Mouse (Mus musculus) cerebellum, adult 18-20 months (tissue): ENCODE results near the gene Tac4.

Source experiments
- DNase-seq, 2 experiments: peaks; one replicate each; pipeline ENCODE4 v3.0.0; 2021

Gene Tac4

GRCm38 (mm10) chr11:95263816-95264454 lies 2.6 kb downstream of the Tac4 start:
- DNase-seq: no peak

- no peak for DNase-seq
These were observed 3.2 kb downstream of the Tac4 start for GRCm38 (mm10) chr11:95264455-95265013.

DNA sequence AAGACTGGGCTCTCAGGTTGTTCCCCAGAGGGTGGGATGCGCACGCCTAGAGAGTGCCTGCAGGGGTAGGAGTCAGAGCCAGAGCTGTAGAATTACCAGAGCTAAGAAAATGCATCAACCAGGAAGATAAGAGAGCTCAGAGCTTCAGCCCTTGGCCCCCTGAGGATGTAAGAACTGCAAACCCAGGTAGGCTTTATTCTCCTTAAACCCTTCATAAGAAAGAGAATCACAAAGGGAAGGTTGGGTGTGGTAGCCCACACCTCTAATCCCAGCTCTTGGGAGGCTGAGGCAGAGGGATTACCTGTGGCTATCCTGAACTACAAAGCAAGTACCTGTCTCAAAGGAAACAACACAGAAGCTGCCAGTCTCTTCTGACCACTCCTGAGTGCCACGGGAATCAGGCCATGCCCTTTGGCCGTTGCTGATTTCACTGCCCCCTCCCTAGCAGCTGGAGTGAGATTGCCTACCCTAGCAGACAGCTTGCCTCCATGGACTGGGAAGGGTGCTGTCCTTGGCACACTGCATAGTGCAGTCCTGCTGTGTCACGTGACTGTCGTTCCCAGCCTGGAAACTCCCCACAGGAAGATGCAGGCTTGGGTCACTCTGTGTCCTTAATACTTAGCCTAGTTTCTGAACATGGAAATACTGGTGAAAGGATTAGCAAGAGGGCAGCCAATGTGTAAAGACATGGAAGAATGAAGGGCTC lies 5.4 kb downstream of the Tac4 start:
- DNase-seq: peak in 1 of 2 experiments; percentile 26

DNA sequence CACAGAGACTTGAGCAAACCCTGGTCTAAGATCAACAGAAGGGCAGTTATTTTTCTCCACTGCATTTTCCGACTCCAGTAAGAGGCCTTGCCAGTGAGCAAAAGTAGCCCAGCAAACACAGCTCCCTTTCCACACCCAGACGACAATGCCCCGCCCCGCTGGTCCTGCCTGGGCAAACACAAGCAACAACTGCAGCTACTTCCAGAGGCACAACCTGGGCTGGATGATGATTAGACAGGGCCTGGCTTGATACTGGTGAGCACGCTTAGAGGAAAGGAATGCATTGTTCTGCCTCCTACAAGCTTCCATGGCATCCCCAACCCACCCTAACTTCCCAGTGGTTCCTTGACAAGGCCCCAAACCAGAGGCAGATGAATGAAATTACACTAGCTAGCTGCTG lies 12.3 kb downstream of the Tac4 start:
- DNase-seq: no peak

DNA sequence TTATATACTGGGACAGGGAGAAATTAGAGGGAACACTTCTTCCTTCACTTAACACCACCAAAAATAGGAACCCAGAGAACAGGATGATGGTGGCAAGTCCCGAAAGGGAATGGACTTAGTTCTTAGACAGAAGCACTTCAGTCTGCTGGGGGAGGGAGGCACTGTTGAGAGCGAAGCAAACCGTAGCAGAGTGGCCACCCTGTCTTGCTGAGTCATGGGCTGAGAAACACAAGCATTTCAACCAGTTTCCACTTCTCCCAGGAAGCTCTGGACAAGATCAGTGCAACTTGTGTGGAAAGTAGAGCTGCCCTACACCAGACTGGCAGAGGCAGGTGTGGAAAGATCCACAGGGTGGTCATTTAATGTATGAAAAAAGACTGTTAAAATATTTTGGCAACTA lies 13.3 kb downstream of the Tac4 start:
- DNase-seq: no peak

DNA sequence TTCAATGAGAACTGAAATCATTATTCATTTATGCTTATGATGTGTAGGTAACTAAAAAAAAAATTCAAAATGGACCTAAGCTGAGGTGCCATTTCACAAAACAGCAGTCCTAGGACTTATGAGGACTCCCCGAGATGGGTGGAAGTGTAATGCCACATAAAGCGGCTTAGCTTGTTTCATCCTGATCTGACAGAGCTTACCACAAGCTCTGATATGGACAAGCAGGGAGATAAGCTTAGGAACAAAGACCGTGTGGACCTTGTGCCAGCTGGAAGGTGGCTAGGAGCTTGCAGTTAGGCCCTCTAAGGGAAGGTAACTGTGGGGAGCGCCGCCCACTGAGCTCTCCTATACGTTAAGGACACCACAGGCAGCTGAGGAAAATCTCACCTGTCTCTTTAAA lies 14.7 kb downstream of the Tac4 start:
- DNase-seq: no peak

DNA sequence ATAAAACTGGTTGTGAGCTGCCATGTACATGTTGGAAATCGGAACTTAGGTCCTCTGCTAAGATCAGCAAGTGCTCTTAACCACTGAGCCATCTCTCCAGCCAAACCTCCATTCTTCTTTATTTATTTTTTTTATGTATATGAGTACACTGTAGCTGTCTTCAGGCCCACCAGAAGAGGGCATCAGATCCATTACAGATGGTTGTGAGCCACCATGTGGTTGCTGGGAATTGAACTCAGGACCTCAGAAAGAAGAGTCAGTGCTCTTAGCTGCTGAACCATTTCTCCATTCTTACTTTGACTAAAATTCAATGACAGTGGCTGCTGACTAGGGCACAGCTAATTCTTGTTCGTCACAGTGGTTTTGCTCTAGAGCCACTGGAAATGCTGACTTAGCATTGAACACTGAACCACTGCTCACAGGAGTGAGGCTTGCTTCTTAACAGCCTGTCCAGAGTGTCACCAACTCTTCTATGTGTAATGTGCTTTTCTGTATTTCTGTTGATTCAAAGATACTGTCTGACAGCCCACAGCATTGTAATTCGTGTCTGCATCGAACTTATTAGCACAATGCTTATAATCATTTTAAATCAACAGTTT lies 17.8 kb downstream of the Tac4 start:
- no peak for DNase-seq

GRCm38 (mm10) chr11:95282331-95282730 lies 21.0 kb downstream of the Tac4 start:
- peak; percentile 53 to 64 for DNase-seq

DNA sequence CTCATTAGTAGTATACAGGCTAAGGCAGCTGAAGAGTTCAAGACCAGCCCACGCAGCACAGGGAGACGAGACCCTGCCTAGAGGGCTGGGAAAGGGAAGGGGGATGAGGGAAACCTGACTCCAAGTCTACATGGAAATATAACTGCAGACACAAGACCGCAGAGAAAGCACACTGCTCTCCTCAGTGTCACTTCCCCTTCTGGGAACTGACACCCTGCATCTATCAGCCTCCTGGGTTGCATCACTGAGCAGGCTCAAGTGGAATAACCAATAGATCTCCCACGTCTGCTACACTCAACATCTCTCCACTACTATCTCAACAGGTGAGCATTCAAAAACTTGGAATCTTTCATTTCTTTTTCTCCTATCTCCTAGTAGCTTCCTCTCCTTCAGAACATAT lies 30.7 kb downstream of the Tac4 start:
- DNase-seq: no peak

GRCm38 (mm10) chr11:95293017-95293624 lies 31.8 kb downstream of the Tac4 start:
- DNase-seq: no peak

DNA sequence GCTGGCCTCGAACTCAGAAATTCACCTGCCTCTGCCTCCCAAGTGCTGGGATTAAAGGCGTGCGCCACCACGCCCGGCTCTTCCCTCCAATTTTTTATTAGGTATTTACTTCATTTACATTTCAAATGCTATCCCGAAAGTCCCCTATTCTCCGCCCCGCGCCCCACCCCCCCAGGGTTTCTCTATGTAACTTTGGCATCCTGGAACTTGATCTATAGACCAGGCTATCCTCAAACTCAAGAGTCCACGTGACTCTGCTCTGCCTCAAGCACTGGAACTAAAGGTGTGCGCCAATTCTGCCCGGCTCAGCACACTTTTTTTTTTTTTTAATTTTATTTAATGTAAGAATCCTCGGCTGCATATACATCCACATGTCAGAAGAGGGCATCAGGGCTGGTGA lies 34.4 kb downstream of the Tac4 start:
- DNase-seq: no peak

DNA sequence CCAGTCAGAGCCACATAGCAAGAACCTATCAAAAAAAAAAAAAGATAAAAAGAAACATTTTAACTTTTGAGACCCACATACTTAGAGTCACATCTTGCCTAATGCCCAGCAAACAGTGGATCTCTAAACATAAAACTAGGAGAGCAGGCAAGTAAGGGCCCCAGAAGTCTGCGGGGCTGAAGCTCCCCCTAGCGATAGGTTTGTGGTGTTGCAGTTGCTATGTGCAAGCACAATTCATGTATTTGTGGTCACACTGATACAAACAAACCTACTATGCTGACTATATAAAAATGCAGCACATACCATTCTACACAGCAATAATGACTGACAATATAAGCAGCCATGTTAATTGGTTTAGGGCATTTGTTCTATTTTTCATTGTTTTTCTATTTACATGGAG lies 36.8 kb downstream of the Tac4 start:
- DNase-seq: no peak

DNA sequence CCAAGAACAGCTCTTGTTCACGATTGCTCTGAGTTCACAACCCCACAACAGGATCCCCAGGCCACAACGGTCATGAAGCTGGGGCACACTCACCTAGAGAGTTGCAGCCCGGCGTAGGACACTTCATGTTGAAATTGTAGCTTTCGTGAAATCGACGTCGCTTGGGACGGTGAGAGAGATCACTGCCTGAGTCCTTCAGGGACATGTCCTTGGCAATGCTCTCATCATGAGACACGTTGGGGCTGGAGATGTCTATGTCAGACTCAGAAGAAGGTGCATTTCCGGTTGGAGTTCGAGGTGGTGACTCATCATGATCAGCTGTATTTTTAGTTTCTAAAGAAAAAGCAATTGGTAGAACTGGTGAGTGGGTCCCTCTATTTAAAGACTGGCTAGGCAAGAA lies 38.6 kb downstream of the Tac4 start:
- DNase-seq: no peak

- no peak for DNase-seq
These were observed 40.4 kb downstream of the Tac4 start for GRCm38 (mm10) chr11:95301772-95302171.

DNA sequence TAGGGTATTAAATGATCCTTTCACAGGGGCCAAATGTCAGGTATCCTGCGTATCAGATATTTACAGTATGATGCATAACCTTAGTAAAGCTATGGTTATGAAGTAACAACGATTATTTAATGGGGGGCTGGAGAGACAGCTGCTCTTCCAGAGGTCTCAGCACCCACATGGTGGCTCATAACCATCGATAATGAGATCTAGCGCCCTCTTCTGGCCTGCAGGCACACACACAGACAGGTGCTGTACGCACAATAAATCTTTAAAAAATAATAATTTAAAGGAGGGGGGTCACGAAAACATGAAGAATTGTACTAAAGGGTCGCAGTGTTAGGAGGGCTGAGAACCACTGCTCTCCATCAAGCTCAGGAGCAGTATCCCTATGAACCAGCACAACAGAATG lies 44.3 kb downstream of the Tac4 start:
- DNase-seq: no peak

DNA sequence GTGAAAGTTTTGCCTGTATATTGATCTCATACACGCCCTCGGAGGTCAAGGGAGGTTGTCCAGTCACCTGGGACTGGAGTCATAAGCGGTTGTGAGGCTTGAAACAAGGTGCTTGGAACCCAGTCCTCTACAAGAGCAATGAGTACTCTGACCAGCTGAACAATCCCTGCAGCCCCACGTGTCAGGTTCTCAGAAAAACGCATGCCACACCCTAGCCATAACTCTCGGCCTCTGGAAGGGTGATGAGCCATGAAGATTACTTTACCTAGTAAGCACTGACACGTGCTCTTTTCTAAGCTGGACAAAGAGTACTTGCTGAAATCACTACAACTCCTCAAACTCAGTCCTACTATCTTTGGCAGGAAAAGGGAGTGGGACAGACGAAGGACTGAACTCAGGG lies 46.2 kb downstream of the Tac4 start:
- DNase-seq: no peak

- peak; percentile 96 to 98 for DNase-seq
These were observed 48.2 kb downstream of the Tac4 start for GRCm38 (mm10) chr11:95309510-95310006.

GRCm38 (mm10) chr11:95310007-95310647 lies 48.8 kb downstream of the Tac4 start, which contains the start of gene Kat7:
Kat7 (minus strand) TSS chr11:95310246.
- peak; percentile 96 to 99 for DNase-seq

GRCm38 (mm10) chr11:95310648-95311424 lies 49.5 kb downstream of the Tac4 start:
- peak in 1 of 2 experiments; percentile 27 for DNase-seq

DNA sequence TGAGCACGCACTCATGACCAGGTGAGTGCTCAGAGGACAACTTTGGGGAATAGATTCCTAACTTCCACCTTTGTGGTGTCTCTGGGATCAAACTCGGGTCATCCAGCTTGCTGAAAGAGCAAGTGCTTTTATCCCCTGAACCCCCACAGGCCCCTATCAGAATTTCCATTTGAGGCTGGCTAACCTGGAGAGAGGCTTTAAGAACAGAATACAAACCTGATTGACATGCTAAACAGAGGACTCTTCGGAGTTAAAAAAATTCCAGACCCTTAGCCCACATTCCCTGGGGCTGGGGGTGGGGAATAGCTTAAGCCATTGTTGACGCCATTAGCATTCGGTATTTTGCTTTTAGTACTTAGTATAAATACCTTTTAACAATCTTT lies 50.1 kb downstream of the Tac4 start:
- no peak for DNase-seq

DNA sequence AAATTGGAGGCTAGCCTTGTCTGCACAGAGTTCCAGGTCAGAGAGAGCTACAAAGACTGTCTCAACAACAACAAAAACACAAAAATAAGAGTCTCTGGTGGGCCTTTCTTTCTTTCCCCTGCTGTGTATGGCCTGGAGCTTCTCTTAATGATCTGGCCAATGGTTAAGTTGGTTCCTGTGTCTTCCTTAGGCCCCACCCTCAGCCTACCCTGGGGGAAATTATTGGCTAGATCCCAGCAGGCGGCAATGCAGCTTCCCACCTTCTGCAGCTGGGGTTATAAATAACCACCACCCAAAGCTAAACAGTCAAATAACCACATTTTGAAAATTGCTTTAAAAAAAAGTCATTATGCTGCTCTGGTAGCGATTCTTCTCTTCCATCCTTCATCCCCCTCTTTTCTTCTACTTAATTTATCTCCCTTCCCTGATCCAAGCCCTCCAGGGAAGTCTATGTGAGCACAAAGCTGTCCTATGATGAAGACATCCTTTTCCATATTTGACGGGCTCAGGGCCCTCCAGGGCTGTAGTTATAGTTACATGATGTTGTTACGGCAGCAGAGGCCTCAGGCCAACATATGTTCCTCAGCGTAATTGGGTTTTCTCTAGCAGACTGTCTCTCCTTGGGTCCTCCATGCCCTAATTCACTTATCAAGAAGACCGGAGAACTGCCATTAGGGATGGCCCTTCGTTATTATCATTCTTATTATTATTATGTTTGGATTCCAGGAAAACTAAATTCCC lies 54.1 kb downstream of the Tac4 start:
- DNase-seq: no peak
